14 mouse cellular contexts compared by ENCODE assay signal in the genomic region with DNA sequence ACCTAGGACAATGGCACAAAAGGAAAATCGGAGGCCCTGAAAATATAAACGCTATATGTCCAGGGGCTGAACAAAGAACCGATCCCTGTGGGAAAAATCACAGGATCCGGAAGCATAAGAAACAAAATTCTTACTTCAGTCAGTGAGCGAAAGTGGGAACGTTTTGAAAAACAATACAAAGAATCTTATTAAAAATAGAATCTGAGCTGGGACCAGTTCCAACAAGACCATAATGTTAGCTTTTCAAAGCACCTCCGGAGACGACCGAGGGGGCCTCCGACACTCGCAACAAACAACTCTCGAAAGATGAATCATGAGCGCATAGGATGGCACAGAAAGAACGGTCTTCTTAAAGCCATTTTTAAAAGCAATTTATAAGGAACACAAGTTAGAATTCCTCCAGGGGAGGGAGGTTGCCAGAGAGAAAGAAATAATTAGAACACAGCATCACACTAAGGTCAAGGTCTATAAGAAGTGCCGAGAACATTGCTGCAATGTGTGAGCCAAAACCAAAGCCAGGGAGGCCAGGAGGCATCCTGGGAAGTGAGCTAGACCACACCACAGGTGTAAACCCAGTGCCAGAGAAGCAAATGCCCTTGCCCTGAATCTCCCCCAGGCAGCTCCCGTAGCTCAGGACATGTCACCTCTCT. TPM values are rescaled to one million over a fixed set of nuclear protein-coding genes. Genes with fewer than 3 reads are reported as not detected.
DNase-seq lines count a peak whose midpoint lies in the region; ATAC-seq and TF ChIP-seq lines count a peak whose summit lies in the region.
"Had no signal": no experiment of that assay in that cellular context is flagged by ENCODE, and none has a peak within 500 bp of the region (broad histone marks: within the 10 kb centered on the region; RNA-seq: fewer than 3 reads in every experiment).

No protein-coding gene starts in this region.

- H3K27ac ChIP-seq in kidney, postnatal 0 days, result no peak overlapping the region
- H3K27ac ChIP-seq in kidney, embryonic 16.5 days (ENCODE audit: low read length), result no peak overlapping the region
- peak overlapping the region; percentile 51 for H3K27ac ChIP-seq in embryonic facial prominence, embryonic 13.5 days
- H3K27ac ChIP-seq: forebrain, embryonic 10.5 days had no signal

- no peak for TF ChIP-seq CTCF in kidney, postnatal 0 days (IDR thresholded peaks at IDR 0.05; ENCODE audit: low read depth)

- H3K9ac ChIP-seq in kidney, postnatal 0 days (ENCODE audit: low read depth, low read length), result no peak overlapping the region
- no peak overlapping the region for H3K9ac ChIP-seq in kidney, embryonic 16.5 days (replicated peaks; ENCODE audit: low read length)
- 0 out of 2 replicates have a peak overlapping the region, but pooled peaks have one; percentile 16 for H3K9ac ChIP-seq in embryonic facial prominence, embryonic 13.5 days

- H3K4me2 ChIP-seq in kidney, postnatal 0 days (ENCODE audit: low read length), result peak overlapping the region; percentile 1; the same call in 1 of the 2 replicates
- H3K4me2 ChIP-seq in kidney, embryonic 16.5 days (replicated peaks; ENCODE audit: low read depth, low read length), result no peak overlapping the region
- H3K4me2 ChIP-seq in embryonic facial prominence, embryonic 13.5 days, result peak overlapping the region; percentile 9; the same call in 1 of the 2 replicates

- H3K27me3 ChIP-seq in kidney, postnatal 0 days (ENCODE audit: insufficient read depth, low read length), result no peaks in the 10 kb centered on the region
- no peaks in the 10 kb centered on the region for H3K27me3 ChIP-seq in kidney, embryonic 16.5 days (ENCODE audit: insufficient read depth, low read length)
- H3K27me3 ChIP-seq in embryonic facial prominence, embryonic 13.5 days, result no peaks in the 10 kb centered on the region
- H3K27me3 ChIP-seq: megakaryocyte, embryonic 14.5 days; Patski had no signal

- peak; percentile 87 for DNase-seq in heart, adult 11 months
- no peak for DNase-seq in heart, postnatal 4 days
- no peak for DNase-seq in kidney, postnatal 0 days (ENCODE audit: low spot score)
- peak; percentile 76 for DNase-seq in brain, adult 2 months (ENCODE audit: low read depth, low spot score)
- DNase-seq in thymus, postnatal 36 days, result no peak
- DNase-seq in layer of hippocampus, adult 9-10 months (ENCODE audit: low spot score), result no peak
- DNase-seq: adrenal gland, adult 8-10 months; gastrocnemius, postnatal 10 days had no signal

- WGBS in kidney, postnatal 0 days, result 60% methylated on average over 16 of the region's 16 CpGs
- 70% methylated on average over 16 of the region's 16 CpGs for WGBS in kidney, embryonic 16.5 days
- 70% methylated on average over 16 of the region's 16 CpGs for WGBS in embryonic facial prominence, embryonic 13.5 days

- no peaks in the 10 kb centered on the region for H3K9me3 ChIP-seq in kidney, postnatal 0 days (replicated peaks; ENCODE audit: low read length)
- no peaks in the 10 kb centered on the region for H3K9me3 ChIP-seq in kidney, embryonic 16.5 days (ENCODE audit: low read length)
- no peaks in the 10 kb centered on the region for H3K9me3 ChIP-seq in embryonic facial prominence, embryonic 13.5 days
- H3K9me3 ChIP-seq: megakaryocyte, embryonic 14.5 days had no signal

- H3K36me3 ChIP-seq in kidney, postnatal 0 days (ENCODE audit: insufficient read depth, low read length), result no peaks in the 10 kb centered on the region
- H3K36me3 ChIP-seq in kidney, embryonic 16.5 days (ENCODE audit: insufficient read depth, low read length), result peaks cover 4% of the 10 kb centered on the region; the same call in 1 of the 2 replicates
- peaks cover 24% of the 10 kb centered on the region for H3K36me3 ChIP-seq in embryonic facial prominence, embryonic 13.5 days

- no peak for ATAC-seq in kidney, postnatal 0 days (replicated peaks; ENCODE audit: low FRiP score, low read depth)
- no peak for ATAC-seq in kidney, embryonic 16.5 days (ENCODE audit: low FRiP score, low TSS enrichment)
- no peak for ATAC-seq in embryonic facial prominence, embryonic 13.5 days (ENCODE audit: insufficient number of reproducible peaks, insufficient read depth, low FRiP score, low TSS enrichment, low read depth)
- ATAC-seq: Patski had no signal

- no peak overlapping the region for H3K4me3 ChIP-seq in kidney, postnatal 0 days (replicated peaks; ENCODE audit: low read depth, low read length)
- no peak overlapping the region for H3K4me3 ChIP-seq in kidney, embryonic 16.5 days (ENCODE audit: low read length)
- no peak overlapping the region for H3K4me3 ChIP-seq in embryonic facial prominence, embryonic 13.5 days
- H3K4me3 ChIP-seq: forebrain, embryonic 10.5 days; megakaryocyte, embryonic 14.5 days; myocyte had no signal

- peaks cover 13% of the 10 kb centered on the region; the same call in 1 of the 2 replicates for H3K4me1 ChIP-seq in kidney, postnatal 0 days (replicated peaks; ENCODE audit: insufficient read depth, low read length)
- peaks cover 25% of the 10 kb centered on the region for H3K4me1 ChIP-seq in kidney, embryonic 16.5 days (ENCODE audit: insufficient read depth, low read length)
- H3K4me1 ChIP-seq in embryonic facial prominence, embryonic 13.5 days, result peaks cover 41% of the 10 kb centered on the region

RNA-seq across cellular contexts. Expression of gene Usp46, which starts 19.3 kb away (rescaled TPM):
- total RNA-seq in heart, postnatal 4 days (2021), result 10 to 100 TPM; 60.5 to 66.8 TPM
- 20.4 and 21.3 TPM in 2 replicates for polyA plus RNA-seq in kidney, postnatal 0 days (2015; fragmentation: Nextera tagmentation; extraction: Ambion mirVana)
- polyA plus RNA-seq in kidney, embryonic 16.5 days (2015; fragmentation: Nextera tagmentation; extraction: Ambion mirVana), result 27.3 and 30.4 TPM in 2 replicates
- 36.5 and 38.6 TPM in 2 replicates for polyA plus RNA-seq in embryonic facial prominence, embryonic 13.5 days (2015; fragmentation: Nextera tagmentation; extraction: Ambion mirVana)

Comparison
In these comparisons a context has a peak if more than half of its experiments do, and no peak if none do; other contexts are left out.
1. DNase-seq: peak in heart, adult 11 months (single experiment) and brain, adult 2 months (single experiment); none in heart, postnatal 4 days (single experiment), kidney, postnatal 0 days (single experiment), thymus, postnatal 36 days (0 of 2) and layer of hippocampus, adult 9-10 months (single experiment).